Mouse (Mus musculus) small intestine, adult 2 months (tissue): ENCODE measurements around the gene Fis1.

Experiments used
- CTCF ChIP-seq: fragments of 200-500 bp; IDR thresholded peaks from 2 replicates; pipeline ENCODE4 v1.5.1; 2012; ENCODE audit warnings: low read depth, mild to moderate bottlenecking, control low read depth, inconsistent platforms, low read length, moderate library complexity, mixed read lengths; ENCODE audit not compliant: insufficient replicate concordance, insufficient read length; ENCODE audit errors: extremely low read depth
- POLR2A ChIP-seq: fragments of 200-500 bp; IDR thresholded peaks from 2 replicates; pipeline ENCODE4 v1.6.1; 2012; ENCODE audit warnings: low read depth, mild to moderate bottlenecking, control low read depth, inconsistent platforms, low read length, moderate library complexity

- TF ChIP-seq POLR2A = no peak
- TF ChIP-seq CTCF = no peak
Observed at GRCm38 (mm10) chr5:136952153-136952552, 922 bp upstream of the Fis1 start.
